Mouse (Mus musculus) MEL (cell line): ENCODE data around the gene Gm20388.

Experiments
- CTCF ChIP-seq, 3 experiments: IDR thresholded peaks in 2 of 3; conservative IDR thresholded peaks in 1 of 3; 2 replicates each; pipeline ENCODE4 v1.5.1; 2011 to 2012; ENCODE audit warnings: low read length in 3 of 3, low read depth in 2 of 3, mild to moderate bottlenecking in 2 of 3, improper control_type of control experiment in 1 of 3, inconsistent platforms in 1 of 3, mixed read lengths in 1 of 3, moderate library complexity in 1 of 3; ENCODE audit not compliant: control insufficient read depth in 1 of 3, insufficient read depth in 1 of 3, poor library complexity in 1 of 3, severe bottlenecking in 1 of 3
- E2F4 ChIP-seq: IDR thresholded peaks from 2 replicates; pipeline ENCODE4 v1.6.1; 2011; ENCODE audit warnings: low read depth, low read length, improper control_type of control experiment, borderline replicate concordance
- GABPA ChIP-seq: IDR thresholded peaks from 2 replicates; pipeline ENCODE4 v1.6.1; 2012; ENCODE audit warnings: low read depth, mild to moderate bottlenecking, inconsistent platforms, low read length, improper control_type of control experiment, moderate library complexity
- JUND ChIP-seq: IDR thresholded peaks from 2 replicates; pipeline ENCODE4 v1.6.1; 2011; ENCODE audit warnings: low read depth, mild to moderate bottlenecking, improper control_type of control experiment, low read length
- MAX ChIP-seq: IDR thresholded peaks from 2 replicates; pipeline ENCODE4 v1.6.1; 2011; ENCODE audit warnings: low read length, improper control_type of control experiment
- POLR2A ChIP-seq, 2 experiments: IDR thresholded peaks; 2 replicates each; pipeline ENCODE4 v1.6.1; 2011 to 2012; ENCODE audit warnings: low read length in 2 of 2, mild to moderate bottlenecking in 2 of 2, control low read depth in 1 of 2, improper control_type of control experiment in 1 of 2, low read depth in 1 of 2, moderate library complexity in 1 of 2; ENCODE audit not compliant: control insufficient read depth in 1 of 2, insufficient read depth in 1 of 2, poor library complexity in 1 of 2
- POLR2AphosphoS2 ChIP-seq: IDR thresholded peaks from 2 replicates; pipeline ENCODE4 v1.6.1; 2011; ENCODE audit warnings: low read length, improper control_type of control experiment
- SIN3A ChIP-seq: IDR thresholded peaks from 2 replicates; pipeline ENCODE4 v1.6.1; 2012; ENCODE audit warnings: low read length, improper control_type of control experiment, inconsistent platforms
- TAL1 ChIP-seq: IDR thresholded peaks from 2 replicates; pipeline ENCODE4 v1.6.1; 2012; ENCODE audit warnings: mild to moderate bottlenecking, inconsistent platforms, low read length, moderate library complexity, mixed read lengths
- USF1 ChIP-seq: IDR thresholded peaks from 2 replicates; pipeline ENCODE4 v1.6.1; 2014; ENCODE audit warnings: low read depth, mild to moderate bottlenecking, inconsistent platforms, low read length, improper control_type of control experiment, moderate library complexity
- ZMIZ1 ChIP-seq: IDR thresholded peaks from 2 replicates; pipeline ENCODE4 v1.6.1; 2012; ENCODE audit warnings: low read depth, mild to moderate bottlenecking, inconsistent platforms, low read length, improper control_type of control experiment, moderate library complexity
- ZNF384 ChIP-seq: IDR thresholded peaks from 2 replicates; pipeline ENCODE4 v1.6.1; 2012; ENCODE audit warnings: low read depth, mild to moderate bottlenecking, inconsistent platforms, low read length, improper control_type of control experiment

- TF ChIP-seq POLR2A (IDR thresholded peaks at IDR 0.05; ENCODE audit: control insufficient read depth in 1 of 2, insufficient read depth in 1 of 2, low read depth in 1 of 2, low read length in 2 of 2, poor library complexity in 1 of 2), result no peak
- TF ChIP-seq TAL1, result no peak
- no peak for TF ChIP-seq POLR2AphosphoS2
- TF ChIP-seq GABPA, result no peak
- no peak for TF ChIP-seq SIN3A
- no peak for TF ChIP-seq USF1
- TF ChIP-seq E2F4, result no peak
- no peak for TF ChIP-seq ZMIZ1
- TF ChIP-seq CTCF (IDR thresholded peaks at IDR 0.05 in 2 of 3, conservative IDR thresholded peaks at IDR 0.05 in 1 of 3; ENCODE audit: control insufficient read depth in 1 of 3, insufficient read depth in 1 of 3, low read depth in 2 of 3, low read length in 3 of 3, poor library complexity in 1 of 3, severe bottlenecking in 1 of 3), result no peak
- TF ChIP-seq MAX, result no peak
- no peak for TF ChIP-seq ZNF384
- no peak for TF ChIP-seq JUND
Measured at GRCm38 (mm10) chr8:121273195-121273594, 1362.6 kb downstream of the Gm20388 start.
